Mouse (Mus musculus) right cerebral cortex, postnatal 4 days (tissue): ENCODE results near the gene Snx21.

ENCODE experiments used
- DNase-seq: peaks from one replicate; pipeline ENCODE4 v3.0.0-alpha.2; 2022

Gene Snx21

DNA sequence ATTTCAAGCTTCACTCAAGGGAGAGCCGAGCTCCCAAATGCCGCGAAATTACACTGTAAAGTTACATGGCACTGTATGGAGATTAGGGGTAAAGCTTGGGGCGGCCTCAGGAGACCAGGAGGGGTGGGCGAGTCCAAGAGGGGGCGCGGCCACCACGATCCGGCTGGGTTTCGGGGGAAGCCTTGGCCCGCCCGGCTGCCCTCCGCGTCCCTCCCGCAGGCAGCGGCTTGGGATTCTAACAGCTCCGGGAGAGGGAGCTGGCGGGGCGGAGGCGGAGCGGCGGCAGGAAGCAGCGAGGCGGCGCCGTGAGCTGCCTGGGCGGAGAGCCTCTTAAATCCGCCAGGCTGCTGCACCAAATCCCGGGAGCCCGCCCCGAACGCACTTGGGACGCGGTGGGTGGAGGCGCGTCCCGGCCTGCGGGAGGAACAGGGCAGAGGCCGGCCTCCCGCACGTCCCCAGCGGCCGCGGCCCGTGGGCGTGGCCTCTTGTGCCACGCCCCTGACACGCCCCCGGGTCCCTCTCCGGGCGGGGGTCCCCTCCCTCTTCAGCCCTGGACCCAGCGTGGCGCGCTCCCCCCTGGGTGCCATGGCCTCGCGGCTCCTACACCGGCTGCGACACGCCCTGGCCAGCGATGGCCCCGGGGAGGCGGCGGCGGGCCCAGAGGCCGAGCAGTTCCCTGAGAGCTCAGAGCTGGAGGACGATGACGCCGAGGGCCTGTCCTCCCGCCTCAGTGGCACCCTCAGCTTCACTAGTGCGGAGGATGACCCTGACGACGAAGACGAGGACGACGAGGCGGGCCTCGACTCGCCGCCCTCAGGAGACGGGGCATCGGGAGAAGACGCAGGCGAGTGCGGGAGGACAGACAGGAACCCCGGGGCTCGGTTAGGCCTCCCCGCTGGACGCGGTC, at the start of gene Snx21:
Gene Snx21 (plus strand): TSS at position 343 of the 907 bp plus-strand sequence.
- DNase-seq: peak; percentile 77

GRCm38 (mm10) chr2:164737377-164738090, 48.1 kb upstream of the Snx21 start:
- no peak for DNase-seq

DNA sequence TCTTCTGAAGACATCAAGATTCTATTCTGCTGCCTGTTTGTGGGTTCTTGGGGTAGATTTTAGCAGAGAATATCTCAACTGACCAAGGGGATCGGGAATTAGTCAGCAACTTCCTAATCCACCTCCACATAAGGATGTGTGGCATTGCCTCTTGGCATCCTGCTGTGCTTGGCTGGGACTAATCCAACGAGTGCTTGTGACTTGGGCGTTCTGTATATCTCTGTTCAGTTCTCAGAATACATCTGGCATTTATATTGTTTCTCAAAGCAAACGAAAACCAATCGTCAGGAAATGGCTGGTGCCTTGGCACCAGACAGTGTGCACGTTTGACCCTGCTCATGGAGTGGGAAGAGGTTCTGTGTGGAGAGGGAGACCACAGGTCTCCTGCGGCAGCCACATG, 45.7 kb upstream of the Snx21 start:
- no peak for DNase-seq

- DNase-seq: no peak
Observed at GRCm38 (mm10) chr2:164744987-164745386, 40.6 kb upstream of the Snx21 start.

GRCm38 (mm10) chr2:164745843-164746479, 39.7 kb upstream of the Snx21 start, which contains the start of the genes Wfdc3 and Dnttip1:
TSS of gene Wfdc3 (minus strand) at chr2:164745931.
TSS of gene Dnttip1 (plus strand) at chr2:164745983.
- DNase-seq: peak; percentile 96

DNA sequence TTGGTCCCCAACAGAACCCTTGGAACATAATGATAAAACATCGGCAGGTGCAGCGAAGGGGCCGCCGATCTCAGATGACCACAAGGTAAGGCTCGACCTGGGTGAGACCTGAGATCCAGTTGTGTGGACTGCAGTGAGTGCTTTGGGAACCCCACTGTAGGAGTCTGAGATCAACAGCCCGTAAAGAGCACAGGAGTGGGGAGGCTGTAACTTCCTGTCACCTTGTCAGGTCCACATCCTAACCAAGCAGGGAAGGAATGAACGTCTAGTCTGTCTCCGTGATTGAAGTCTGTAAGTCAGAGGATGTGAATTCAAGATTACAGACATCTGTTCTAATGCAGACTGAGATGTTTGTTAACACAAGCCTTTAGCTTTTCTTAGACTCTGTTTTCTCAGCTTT, 38.9 kb upstream of the Snx21 start:
- no peak for DNase-seq

DNA sequence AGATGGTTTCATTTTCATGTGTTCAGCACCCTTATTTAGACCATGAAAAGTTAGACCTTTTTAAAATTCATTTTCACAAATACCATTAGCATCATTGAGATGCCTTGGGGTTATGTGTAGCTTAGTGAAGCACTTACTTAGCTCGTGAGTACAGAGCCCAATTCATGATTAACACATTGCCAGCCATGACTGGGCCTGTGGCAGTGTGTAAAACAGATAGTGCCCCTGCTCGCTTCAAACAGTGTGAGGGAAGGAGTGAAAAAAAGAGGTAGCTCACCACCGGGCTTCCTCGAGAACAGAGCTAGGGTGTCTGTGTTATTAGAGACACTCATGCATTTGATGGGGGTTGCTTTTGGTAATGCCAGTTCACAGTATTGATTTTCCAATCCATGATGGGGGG, 37.4 kb upstream of the Snx21 start:
- no peak for DNase-seq

- DNase-seq: no peak
Observed at GRCm38 (mm10) chr2:164748991-164749390, 36.6 kb upstream of the Snx21 start.

- DNase-seq: no peak
Observed at GRCm38 (mm10) chr2:164752454-164752853, 33.2 kb upstream of the Snx21 start.

DNA sequence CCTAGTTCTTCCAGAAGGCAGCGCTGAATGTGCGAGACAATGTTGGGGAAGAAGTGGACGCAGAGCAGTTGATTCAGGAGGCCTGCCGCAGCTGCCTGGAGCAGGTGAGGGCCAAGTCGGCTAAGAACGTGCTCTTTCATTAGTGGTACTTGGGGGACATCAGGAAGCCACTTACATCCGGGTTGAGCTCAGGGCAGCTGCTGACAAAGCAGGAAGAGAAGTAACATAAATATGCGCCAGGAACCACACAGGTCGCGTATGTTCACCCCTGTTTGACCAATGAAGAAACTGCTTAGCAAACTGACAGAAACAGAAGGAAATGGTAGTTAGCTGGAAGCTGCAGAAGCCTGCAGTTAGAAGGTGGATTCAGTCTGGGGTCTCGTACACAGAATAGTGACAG, 31.5 kb upstream of the Snx21 start:
- no peak for DNase-seq

DNA sequence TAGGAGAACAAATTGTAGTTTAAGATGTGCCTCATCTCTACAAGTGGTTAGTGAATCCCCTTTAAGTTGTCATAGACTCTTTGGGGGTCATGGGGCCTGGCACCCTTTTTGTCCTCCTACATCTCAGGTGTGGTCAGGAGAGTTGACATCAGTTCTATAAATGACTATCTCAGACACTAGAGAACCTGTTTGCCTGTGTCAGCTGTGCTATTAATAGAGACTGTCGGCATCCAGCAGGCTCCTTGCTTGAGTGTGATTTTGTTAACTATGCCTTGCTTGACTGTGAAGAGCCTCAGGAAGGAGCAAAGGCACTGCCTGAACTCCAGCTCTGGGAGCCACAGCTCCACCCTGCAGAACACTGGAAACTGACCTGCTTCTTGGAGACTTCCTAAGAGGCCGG, 30.8 kb upstream of the Snx21 start:
- no peak for DNase-seq

DNA sequence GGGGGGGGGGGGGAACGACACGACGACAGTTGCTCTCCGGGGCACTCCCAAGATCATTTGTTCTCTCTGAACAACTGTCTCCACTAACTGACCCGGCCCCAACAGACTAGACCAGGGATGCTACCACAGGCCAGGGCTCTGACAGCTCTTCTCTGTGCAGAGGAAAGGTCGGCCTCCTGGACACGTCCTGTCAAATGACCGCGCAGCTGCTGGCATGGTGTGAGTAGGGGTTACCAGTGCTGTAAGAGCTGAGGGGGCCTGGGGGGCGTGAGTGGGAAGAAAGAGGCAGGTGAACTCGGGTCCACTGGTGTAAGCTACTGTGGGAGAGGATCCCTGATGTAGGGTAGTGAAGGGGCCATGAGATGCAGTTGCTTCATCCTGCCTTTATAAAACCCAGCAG, 27.8 kb upstream of the Snx21 start:
- DNase-seq: no peak

DNA sequence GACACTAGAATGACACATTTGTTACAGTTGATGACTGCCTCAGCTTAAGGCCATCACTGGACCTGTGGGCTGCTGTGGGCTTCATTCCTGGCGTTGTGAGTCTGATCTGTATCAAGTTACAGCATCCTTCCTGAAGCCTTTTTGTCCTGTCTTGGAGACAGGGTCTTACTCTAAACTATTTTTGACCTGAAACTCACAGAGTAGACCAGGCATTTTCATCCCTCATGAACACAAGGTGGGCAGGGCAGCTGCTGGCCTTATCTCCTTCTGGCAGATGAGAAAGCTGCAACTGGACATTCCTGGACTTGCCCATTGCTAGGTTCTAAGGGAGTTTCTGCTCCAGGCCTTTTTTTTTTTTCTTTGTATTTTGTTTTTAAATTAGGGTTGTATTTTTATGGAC, 26.9 kb upstream of the Snx21 start:
- no peak for DNase-seq

DNA sequence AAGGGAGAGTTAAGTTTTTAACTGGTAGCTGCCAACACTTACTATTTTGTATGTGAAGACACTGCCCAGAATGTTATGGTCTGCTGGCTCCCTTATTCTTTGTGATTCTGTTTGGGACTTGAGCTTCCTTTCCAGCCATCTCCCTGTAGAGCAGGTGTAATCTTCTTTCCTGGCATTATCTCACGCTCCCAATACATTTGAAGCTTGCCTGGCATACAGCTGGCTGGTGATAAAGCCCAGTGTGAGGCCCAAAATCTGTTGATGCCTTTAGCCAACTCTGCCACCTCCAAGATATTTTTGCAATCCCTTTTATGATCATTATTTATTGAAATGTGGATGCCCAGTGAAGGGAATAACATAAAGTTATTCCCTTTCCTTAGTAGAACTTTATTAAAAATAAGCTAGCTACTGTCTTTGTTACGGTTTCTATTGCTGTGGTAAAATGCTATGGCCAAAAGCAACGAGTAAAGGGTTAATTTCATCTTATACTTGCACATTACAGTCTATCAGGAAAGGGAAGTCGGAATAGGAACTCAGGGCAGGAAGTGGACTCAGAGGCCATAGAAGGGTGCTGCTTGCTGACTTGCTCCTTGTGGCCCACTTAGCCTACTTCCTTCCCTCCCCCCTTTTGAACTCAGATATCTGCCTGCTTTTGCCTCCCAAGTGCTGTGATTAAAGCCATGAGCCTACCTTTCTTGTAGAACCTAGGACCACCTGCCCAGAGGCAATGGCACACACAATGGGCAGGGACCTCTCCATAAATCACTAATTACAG, 25.4 kb upstream of the Snx21 start:
- no peak for DNase-seq

GRCm38 (mm10) chr2:164761502-164761901, 24.1 kb upstream of the Snx21 start:
- no peak for DNase-seq

DNA sequence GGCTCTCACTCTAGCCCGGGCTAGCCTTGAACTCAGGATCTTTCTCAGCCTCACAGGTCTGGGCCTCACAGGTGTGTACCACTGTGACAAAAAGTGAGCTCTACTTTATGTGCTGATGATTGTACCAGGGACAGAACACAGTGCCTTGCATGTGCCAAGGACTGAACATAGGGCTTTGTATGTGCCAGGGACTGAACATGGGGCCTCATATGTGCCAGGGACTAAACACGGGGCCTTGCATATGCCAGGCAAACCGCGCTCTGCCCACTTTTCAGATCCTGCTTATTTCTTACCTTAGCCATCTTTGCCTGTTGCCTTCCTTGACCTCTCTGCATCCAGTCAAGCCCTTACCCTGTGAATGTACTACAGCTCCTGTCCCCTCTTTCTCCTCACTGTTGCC, 23.7 kb upstream of the Snx21 start:
- DNase-seq: no peak

- no peak for DNase-seq
Observed at GRCm38 (mm10) chr2:164762593-164762992, 23.0 kb upstream of the Snx21 start.

DNA sequence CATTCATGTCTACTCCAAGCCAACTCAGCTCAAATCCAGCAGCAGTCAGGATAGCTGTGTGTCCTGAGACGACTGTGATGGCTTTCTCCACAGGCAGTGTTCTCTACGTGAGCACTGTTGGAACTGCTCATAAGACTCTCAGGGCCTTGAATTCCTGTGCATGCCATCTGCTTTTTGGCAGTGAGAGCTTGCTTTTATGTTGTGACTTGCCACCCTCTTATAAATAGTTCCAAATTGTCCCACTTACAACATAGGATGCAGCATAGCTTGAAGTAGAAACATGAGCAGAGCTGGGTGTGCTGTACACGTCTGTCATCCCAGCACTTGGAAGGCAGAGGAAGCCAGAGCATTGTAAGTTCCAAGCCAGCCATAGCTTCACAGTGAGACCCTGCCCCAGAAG, 19.8 kb upstream of the Snx21 start:
- DNase-seq: no peak

- no peak for DNase-seq
Observed at GRCm38 (mm10) chr2:164767812-164768540, 17.6 kb upstream of the Snx21 start.

DNA sequence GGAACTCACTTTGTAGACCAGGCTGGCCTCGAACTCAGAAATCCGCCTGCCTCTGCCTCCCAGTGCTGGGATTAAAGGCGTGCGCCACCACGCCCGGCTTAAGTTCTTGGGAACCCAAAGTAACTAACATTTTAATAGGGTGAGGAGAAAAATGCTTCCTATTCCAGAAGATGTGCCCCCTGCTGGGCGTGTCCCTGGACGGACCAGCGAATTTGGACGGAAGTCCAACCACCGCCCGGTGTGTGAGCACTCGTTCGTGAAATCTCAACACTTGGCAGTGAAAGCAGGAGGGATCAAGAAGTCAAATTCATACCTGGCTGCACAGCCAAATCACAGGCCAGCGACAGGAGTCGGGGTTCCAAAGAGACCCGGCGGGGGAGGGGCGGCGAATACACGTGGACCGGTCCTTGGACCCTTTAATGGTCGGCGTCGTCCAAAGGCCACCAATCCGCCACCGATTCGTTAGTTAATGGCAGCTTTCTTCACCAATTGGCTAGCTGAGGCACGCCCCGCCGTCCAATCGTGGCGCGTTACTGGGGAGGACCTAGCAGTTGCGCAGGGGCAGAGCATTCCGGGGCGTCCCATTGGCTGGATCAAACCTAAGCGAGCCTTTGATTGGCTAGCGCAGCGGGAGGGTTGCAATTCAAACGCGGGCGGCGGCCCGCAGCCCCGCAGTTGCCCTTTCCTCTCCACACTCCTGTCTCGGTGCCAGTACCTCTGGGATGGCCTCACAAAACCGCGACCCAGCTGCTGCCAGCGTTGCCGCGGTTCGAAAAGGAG, 16.2 kb upstream of the Snx21 start, which contains the start of gene Ube2c:
Gene Ube2c (plus strand): TSS at position 641 of the 780 bp plus-strand sequence.
- peak; percentile 96 for DNase-seq

- DNase-seq: no peak
Observed at GRCm38 (mm10) chr2:164770279-164770678, 15.3 kb upstream of the Snx21 start.
